Mouse (Mus musculus) midbrain, postnatal 0 days (tissue): ENCODE results near the gene Ttc9b. TPM values are rescaled to one million over a fixed set of nuclear protein-coding genes. Genes with fewer than 3 reads are reported as not detected.

ENCODE experiments used
- ATAC-seq: fragments of 200-750 bp; cut with Nextera tagmentation; 2 replicates; pipeline ENCODE4 v1.8.0; 2017; ENCODE audit warnings: moderate number of reproducible peaks, mild to moderate bottlenecking, moderate TSS enrichment, moderate library complexity; ENCODE audit not compliant: low FRiP score
- DNase-seq: peaks from one replicate; pipeline ENCODE4 v3.0.0-alpha.2; 2015; ENCODE audit warnings: low spot score
- H3K27ac ChIP-seq: fragments of 300-500 bp; sonication (generic); 2 replicates; pipeline ENCODE4 v1.5.1; 2014; ENCODE audit warnings: low read depth, mild to moderate bottlenecking, low read length, mixed read lengths
- H3K27me3 ChIP-seq: fragments of 300-500 bp; sonication (generic); 2 replicates; pipeline ENCODE4 v1.6.1; 2014; ENCODE audit warnings: low read length, control low read depth, mixed read lengths; ENCODE audit not compliant: insufficient read depth
- H3K36me3 ChIP-seq: fragments of 300-500 bp; sonication (generic); 2 replicates; pipeline ENCODE4 v1.6.1; 2014; ENCODE audit warnings: low read length, control low read depth, mixed read lengths; ENCODE audit not compliant: insufficient read depth
- H3K4me1 ChIP-seq: fragments of 300-500 bp; sonication (generic); 2 replicates; pipeline ENCODE4 v1.6.1; 2014; ENCODE audit warnings: mild to moderate bottlenecking, control low read depth, antibody characterized with exemption, low read length, mixed read lengths; ENCODE audit not compliant: insufficient read depth
- H3K4me2 ChIP-seq: fragments of 300-500 bp; sonication (generic); 2 replicates; pipeline ENCODE4 v1.6.1; 2014; ENCODE audit warnings: low read depth, mild to moderate bottlenecking, low read length, mixed read lengths; ENCODE audit not compliant: poor library complexity, severe bottlenecking
- H3K4me3 ChIP-seq: fragments of 300-500 bp; sonication (generic); 2 replicates; pipeline ENCODE4 v1.5.1; 2014; ENCODE audit warnings: low read depth, mild to moderate bottlenecking, low read length, moderate library complexity
- H3K9ac ChIP-seq: fragments of 300-500 bp; sonication (generic); replicated peaks from 2 replicates; pipeline ENCODE4 v1.6.1; 2014; ENCODE audit warnings: mild to moderate bottlenecking, low read length, moderate library complexity, mixed read lengths; ENCODE audit not compliant: poor library complexity, severe bottlenecking
- H3K9me3 ChIP-seq: fragments of 300-500 bp; sonication (generic); 2 replicates; pipeline ENCODE4 v1.6.1; 2016; ENCODE audit warnings: low read length, control low read depth
- CTCF ChIP-seq: IDR thresholded peaks from 2 replicates; pipeline ENCODE4 v1.5.1; 2016; ENCODE audit warnings: antibody characterized with exemption, mild to moderate bottlenecking
- WGBS: fragments of 180-500 bp; shearing (Covaris S2); extraction: QIAGEN DNeasy Blood & Tissue Kit; methylation state at CpG from one replicate; pipeline ENCODE4 v1.1.7; 2014; 5-methylcytosine and 5-hydroxymethylcytosine counted together
- polyA plus RNA-seq: library from polyadenylated mRNA; unstranded; fragments of >200 nt; fragmentation: Nextera tagmentation; extraction: Ambion mirVana; gene quantifications from 2 replicates; pipeline ENCODE4 v1.2.1, GENCODE M21; 2015
- total RNA-seq: library from RNA; depleted of rRNA; stranded (reverse); fragments of >200 nt; gene quantifications from 2 replicates; pipeline ENCODE4 v1.2.3, GENCODE M21; 2014

Ttc9b gene
- total and polyA plus RNA-seq, 2 experiments from 2014 or later, result 111 to 125 TPM

DNA sequence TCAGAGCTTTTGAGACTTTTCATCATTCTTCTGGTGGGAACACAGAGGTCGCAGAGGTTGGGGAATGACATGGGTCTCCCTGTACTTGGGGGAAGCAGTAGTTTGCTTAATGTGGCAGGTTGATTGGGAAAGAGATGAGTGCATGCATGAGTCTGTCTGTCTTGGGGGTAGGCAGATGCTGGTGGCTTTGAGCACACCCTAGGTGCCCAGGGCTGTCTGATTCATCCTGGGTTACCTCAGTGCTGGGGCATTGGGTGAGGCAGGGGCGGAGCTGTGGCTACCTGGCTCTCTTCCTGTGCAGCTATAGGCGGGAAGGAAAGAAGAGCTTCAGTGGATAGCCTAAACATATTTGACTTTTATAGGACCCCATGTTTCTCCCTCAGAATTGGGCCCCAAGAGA, 45.6 kb upstream of the Ttc9b start:
- DNase-seq, result no peak
- Histone ChIP-seq H3K9ac (no peak overlapping the region), H3K9me3 (no peaks in the 10 kb centered on the region), H3K4me1 (no peaks in the 10 kb centered on the region), H3K4me3 (no peak overlapping the region), H3K4me2 (no peak overlapping the region), H3K27ac (no peak overlapping the region), H3K27me3 (no peaks in the 10 kb centered on the region), H3K36me3 (peaks cover 13% of the 10 kb centered on the region)
- no peak for TF ChIP-seq CTCF
- ATAC-seq, result no peak
- 96% methylated on average over 3 of the region's 3 CpGs for WGBS

DNA sequence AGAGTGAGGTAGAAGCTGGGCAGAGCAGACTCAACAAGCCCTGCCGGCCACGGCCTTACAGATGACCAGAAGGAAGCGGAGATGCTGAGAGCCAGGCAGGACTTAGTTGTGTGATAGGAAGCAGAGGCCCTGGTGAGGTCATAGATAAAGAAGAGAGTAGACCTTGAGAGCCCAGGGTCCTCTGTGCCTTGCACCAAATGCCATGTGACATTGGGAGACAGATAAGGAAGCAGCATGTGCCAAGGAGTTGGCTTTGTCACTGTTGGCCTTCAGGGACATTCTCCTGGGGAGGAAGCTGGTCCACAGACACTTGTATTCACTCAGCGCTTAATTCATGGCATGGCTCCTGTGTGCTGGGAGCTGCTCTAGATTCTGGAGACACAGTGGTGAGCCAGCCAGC, 44.4 kb upstream of the Ttc9b start:
- no peaks in the 10 kb centered on the region for H3K9me3 ChIP-seq
- ATAC-seq (no peak), DNase-seq (no peak)
- 94% methylated on average over 4 of the region's 4 CpGs for WGBS
- no peak overlapping the region for H3K27ac ChIP-seq
- no peaks in the 10 kb centered on the region for H3K27me3 ChIP-seq
- H3K9ac ChIP-seq, result no peak overlapping the region
- no peaks in the 10 kb centered on the region for H3K4me1 ChIP-seq
- H3K36me3 ChIP-seq, result peaks cover 13% of the 10 kb centered on the region
- no peak overlapping the region for H3K4me3 ChIP-seq
- no peak for TF ChIP-seq CTCF
- no peak overlapping the region for H3K4me2 ChIP-seq

DNA sequence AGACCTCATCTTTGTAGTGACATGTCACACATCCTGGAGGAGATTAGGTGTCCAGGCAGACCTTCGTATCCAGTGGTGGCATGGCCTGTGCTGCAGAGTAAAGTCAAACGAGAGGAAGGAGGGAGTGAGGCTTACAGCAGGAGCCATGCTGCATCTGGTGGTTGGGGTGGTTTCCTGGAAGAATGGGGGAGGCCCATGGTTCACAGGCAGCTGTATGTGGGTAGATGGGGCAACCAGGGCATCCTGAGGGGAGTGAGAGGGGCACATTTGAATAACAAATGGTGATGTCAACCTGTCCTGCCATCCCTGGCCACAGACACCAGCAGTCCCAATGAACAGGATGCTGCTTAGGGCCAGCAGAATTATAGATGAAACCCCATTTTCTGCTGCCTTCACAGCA, 44.0 kb upstream of the Ttc9b start:
- no peak for TF ChIP-seq CTCF
- no peak for DNase-seq
- Histone ChIP-seq H3K4me1 (no peaks in the 10 kb centered on the region), H3K36me3 (peaks cover 13% of the 10 kb centered on the region), H3K27me3 (no peaks in the 10 kb centered on the region), H3K9me3 (no peaks in the 10 kb centered on the region), H3K27ac (no peak overlapping the region), H3K9ac (no peak overlapping the region), H3K4me3 (no peak overlapping the region), H3K4me2 (no peak overlapping the region)
- no peak for ATAC-seq
- 88% methylated on average over 2 of the region's 2 CpGs for WGBS

DNA sequence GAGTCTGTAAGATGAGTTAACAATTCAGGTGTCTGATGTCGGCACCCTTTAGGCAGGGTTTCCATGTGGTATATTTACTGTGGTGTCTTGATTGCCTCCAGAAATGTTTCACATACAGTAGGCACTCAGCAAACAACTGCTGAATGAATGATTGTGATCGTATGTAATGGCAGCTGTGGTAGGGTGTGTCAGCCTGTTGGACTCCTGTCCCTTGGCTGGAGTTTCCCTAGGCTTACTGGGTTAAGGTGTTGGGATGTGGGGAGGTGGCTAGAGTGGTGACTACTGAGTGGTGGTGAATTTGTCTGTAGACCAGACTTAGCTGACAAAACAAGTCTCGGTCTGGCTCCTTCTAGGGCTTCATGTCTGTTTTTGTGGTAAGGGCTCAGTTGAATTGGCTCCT, 43.3 kb upstream of the Ttc9b start:
- TF ChIP-seq CTCF, result no peak
- Histone ChIP-seq H3K4me1 (no peaks in the 10 kb centered on the region), H3K36me3 (peaks cover 13% of the 10 kb centered on the region), H3K9ac (no peak overlapping the region), H3K27me3 (no peaks in the 10 kb centered on the region), H3K27ac (no peak overlapping the region), H3K4me2 (no peak overlapping the region), H3K9me3 (no peaks in the 10 kb centered on the region), H3K4me3 (no peak overlapping the region)
- no peak for DNase-seq
- ATAC-seq, result no peak
- 90% methylated on average over 3 of the region's 3 CpGs for WGBS

DNA sequence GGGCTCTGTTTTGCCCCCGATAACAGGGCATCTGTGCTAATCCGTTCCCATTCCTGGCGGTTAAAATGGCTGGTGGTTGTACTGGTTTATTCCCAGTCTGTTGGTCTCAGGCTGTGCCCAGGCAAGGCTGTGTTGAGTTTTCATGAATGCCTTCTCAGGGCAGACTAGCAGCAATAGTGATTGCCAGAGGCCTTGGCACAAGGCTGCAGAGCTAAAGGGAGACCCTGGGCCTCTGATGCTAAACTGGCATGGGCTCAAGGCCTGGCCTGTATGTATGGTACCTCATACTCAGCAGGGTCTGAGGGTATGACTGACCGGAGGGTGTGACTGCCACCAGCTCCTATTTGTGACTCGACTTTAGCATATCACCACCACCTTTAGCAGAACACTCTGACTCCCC, 42.8 kb upstream of the Ttc9b start:
- no peak overlapping the region for H3K4me3 ChIP-seq

DNA sequence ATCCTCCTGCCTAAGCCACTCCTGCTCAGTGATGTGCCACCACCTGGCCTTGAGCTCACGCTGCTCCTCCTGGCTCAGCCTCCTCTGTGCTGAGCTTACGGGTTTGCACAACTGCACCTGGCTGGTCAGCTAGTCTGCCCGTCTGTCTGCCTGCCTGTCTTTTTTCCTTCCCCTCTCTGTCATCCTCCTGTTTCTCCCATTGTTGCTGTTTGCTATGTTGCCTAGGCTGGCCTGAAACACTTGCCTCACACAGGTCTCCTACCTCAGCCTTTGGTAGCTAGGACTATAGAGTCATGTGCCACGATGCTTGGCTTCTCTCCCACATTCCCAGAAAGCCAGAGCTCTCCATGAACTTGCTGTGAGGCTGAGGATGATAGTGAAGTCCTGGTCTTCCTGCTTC, 40.8 kb upstream of the Ttc9b start:
- ATAC-seq, result no peak
- H3K4me1 ChIP-seq, result no peaks in the 10 kb centered on the region
- no peaks in the 10 kb centered on the region for H3K27me3 ChIP-seq
- no peak for TF ChIP-seq CTCF
- H3K9me3 ChIP-seq, result no peaks in the 10 kb centered on the region
- no peak overlapping the region for H3K4me2 ChIP-seq
- WGBS, result 65% methylated on average over 4 of the region's 4 CpGs
- no peak for DNase-seq
- 0 out of 2 replicates have a peak overlapping the region, but pooled peaks have one; percentile 43 for H3K27ac ChIP-seq
- H3K36me3 ChIP-seq, result peaks cover 26% of the 10 kb centered on the region
- H3K4me3 ChIP-seq, result no peak overlapping the region
- no peak overlapping the region for H3K9ac ChIP-seq

More for the DNA sequence above, 42.8 kb upstream of the Ttc9b start:
- H3K4me2 ChIP-seq, result no peak overlapping the region
- 86% methylated on average over 5 of the region's 5 CpGs for WGBS
- peak overlapping the region; percentile 26; the same call in 1 of the 2 replicates for H3K27ac ChIP-seq
- peaks cover 10% of the 10 kb centered on the region for H3K36me3 ChIP-seq
- H3K27me3 ChIP-seq, result no peaks in the 10 kb centered on the region
- no peaks in the 10 kb centered on the region for H3K4me1 ChIP-seq
- no peak for TF ChIP-seq CTCF
- DNase-seq (no peak), ATAC-seq (no peak)
- no peaks in the 10 kb centered on the region for H3K9me3 ChIP-seq
- no peak overlapping the region for H3K9ac ChIP-seq
